Mouse (Mus musculus) spleen, postnatal 0 days (tissue): ENCODE results near the gene Krt33b. TPM values are rescaled to one million over a fixed set of nuclear protein-coding genes. Genes with fewer than 3 reads are reported as not detected.

ENCODE experiments used
- polyA plus RNA-seq: library from polyadenylated mRNA; unstranded; fragments of >200 nt; fragmentation: Nextera tagmentation; extraction: Ambion mirVana; gene quantifications from 2 replicates; pipeline ENCODE4 v1.2.1, GENCODE M21; 2015

The Krt33b gene
- not detected in 2 replicates for polyA plus RNA-seq

GRCm38 (mm10) chr11:100029768-100030167, at the start of gene Krt33b:
Gene Krt33b, minus strand, starts transcription at chr11:100029868.

GRCm38 (mm10) chr11:100050451-100050850, 20.8 kb upstream of the Krt33b start, which contains the start of gene Krt31:
Gene Krt31, minus strand, starts transcription at chr11:100050551.

DNA sequence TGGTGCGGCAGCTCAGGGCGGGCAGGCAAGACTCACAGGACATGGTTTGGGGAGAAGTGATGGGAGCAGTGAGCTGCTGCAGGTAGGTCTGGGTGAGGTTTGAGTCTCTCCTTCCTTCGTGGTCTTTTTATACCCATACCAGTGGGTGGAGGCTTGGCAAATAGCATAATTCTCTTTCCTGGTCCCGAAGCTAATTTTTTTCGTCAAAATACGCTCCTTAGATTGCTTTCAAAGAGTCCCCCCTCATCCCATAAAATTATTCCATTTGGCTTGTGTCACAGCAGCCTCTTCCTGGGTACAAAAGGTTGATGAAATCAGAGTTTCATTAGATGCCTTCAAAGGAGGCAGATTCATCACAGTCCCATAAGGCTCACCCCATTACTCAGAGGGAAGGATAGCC, 11.8 kb upstream of the Krt33b start, which contains the start of gene Krt34:
Krt34 (minus strand) TSS at position 101 of the 400 bp plus-strand sequence.

GRCm38 (mm10) chr11:100016112-100016511, 13.6 kb downstream of the Krt33b start, which contains the start of gene Krt33a:
Gene Krt33a, minus strand, starts transcription at chr11:100016212.

GRCm38 (mm10) chr11:99993620-99994383, 35.9 kb downstream of the Krt33b start, which contains the start of gene Krtap17-1:
Gene Krtap17-1, minus strand, starts transcription at chr11:99993994.

GRCm38 (mm10) chr11:99986180-99986647, 43.5 kb downstream of the Krt33b start, which contains the start of gene Krtap16-1:
Gene Krtap16-1, minus strand, starts transcription at chr11:99986597.

DNA sequence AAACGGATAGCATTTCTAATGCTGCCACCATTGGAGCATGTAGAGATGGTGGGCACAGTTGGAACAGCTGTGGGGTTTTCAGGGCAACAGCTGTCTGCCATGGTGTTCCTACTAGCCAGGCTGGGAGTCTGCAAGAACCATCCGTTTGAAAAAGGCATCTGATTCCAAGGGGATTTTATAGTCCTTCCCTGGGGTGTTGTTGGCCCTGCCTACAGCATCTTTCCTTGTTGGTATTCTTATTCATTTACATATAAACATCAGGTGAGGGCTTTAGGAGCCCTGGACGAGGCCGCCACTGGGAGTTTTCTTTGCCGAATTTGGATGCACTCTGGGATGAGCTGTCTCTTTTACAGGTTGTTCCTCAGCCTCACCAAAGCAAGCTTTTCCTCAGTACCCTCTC, 50.7 kb downstream of the Krt33b start, which contains the start of gene Krtap29-1:
Krtap29-1 (minus strand) TSS at position 101 of the 400 bp plus-strand sequence.

Other genes starting within 250 kb of the Krt33b start
- not detected in 2 replicates for gene Krtap4-8, start 249.2 kb downstream of the Krt33b start, polyA plus RNA-seq
- gene Krtap4-9, start 244.7 kb downstream of the Krt33b start, polyA plus RNA-seq, result not detected in 2 replicates
- not detected in 2 replicates for gene Gm11596, start 236.4 kb downstream of the Krt33b start, polyA plus RNA-seq
- not detected in 2 replicates for gene Gm11569, start 230.9 kb downstream of the Krt33b start, polyA plus RNA-seq
- gene Gm11554, start 225.4 kb downstream of the Krt33b start, polyA plus RNA-seq, result not detected in 2 replicates
- gene Krtap4-13, start 220.0 kb downstream of the Krt33b start, polyA plus RNA-seq, result not detected in 2 replicates
- not detected in 2 replicates for gene Gm11564, start 214.2 kb downstream of the Krt33b start, polyA plus RNA-seq
- gene 2300003K06Rik, start 191.8 kb downstream of the Krt33b start, polyA plus RNA-seq, result not detected in 2 replicates
- gene Krtap4-16, start 178.3 kb downstream of the Krt33b start, polyA plus RNA-seq, result not detected in 2 replicates
- gene Gm11568, start 172.0 kb downstream of the Krt33b start, polyA plus RNA-seq, result not detected in 2 replicates
- not detected in 2 replicates for gene Gm11559, start 165.4 kb downstream of the Krt33b start, polyA plus RNA-seq
- not detected in 2 replicates for gene Krtap9-1, start 156.5 kb downstream of the Krt33b start, polyA plus RNA-seq
- not detected in 2 replicates for gene Gm11567, start 150.7 kb downstream of the Krt33b start, polyA plus RNA-seq
- not detected in 2 replicates for gene Krtap31-1, start 121.9 kb downstream of the Krt33b start, polyA plus RNA-seq
- gene Gm11565, start 115.1 kb downstream of the Krt33b start, polyA plus RNA-seq, result not detected in 2 replicates
- not detected in 2 replicates for gene Krtap31-2, start 93.6 kb downstream of the Krt33b start, polyA plus RNA-seq
- not detected in 2 replicates for gene Krtap9-5, start 81.4 kb downstream of the Krt33b start, polyA plus RNA-seq
- gene Krtap29-1, start 50.8 kb downstream of the Krt33b start, polyA plus RNA-seq, result not detected in 2 replicates
- gene Krtap16-1, start 43.3 kb downstream of the Krt33b start, polyA plus RNA-seq, result not detected in 2 replicates
- gene Krtap17-1, start 35.9 kb downstream of the Krt33b start, polyA plus RNA-seq, result not detected in 2 replicates
- gene Krt33a, start 13.7 kb downstream of the Krt33b start, polyA plus RNA-seq, result not detected in 2 replicates
- gene Krt34, start 11.7 kb upstream of the Krt33b start, polyA plus RNA-seq, result not detected in 2 replicates
- not detected in 2 replicates for gene Krt31, start 20.7 kb upstream of the Krt33b start, polyA plus RNA-seq
- not detected in 2 replicates for gene Krt32, start 58.4 kb upstream of the Krt33b start, polyA plus RNA-seq
- not detected in 2 replicates for gene Krt35, start 66.4 kb upstream of the Krt33b start, polyA plus RNA-seq
- not detected in 2 replicates for gene Krt36, start 75.8 kb upstream of the Krt33b start, polyA plus RNA-seq
- gene Krt13, start 91.7 kb upstream of the Krt33b start, polyA plus RNA-seq, result 0.12 and 0.38 TPM in 2 replicates
- gene Krt15, start 106.1 kb upstream of the Krt33b start, polyA plus RNA-seq, result 1.00 and 1.1 TPM in 2 replicates
- 39.8 and 40.8 TPM in 2 replicates for gene Krt19, start 118.8 kb upstream of the Krt33b start, polyA plus RNA-seq
- not detected in 2 replicates for gene Krt9, start 163.4 kb upstream of the Krt33b start, polyA plus RNA-seq
- 7.3 and 10.0 TPM in 2 replicates for gene Krt14, start 177.7 kb upstream of the Krt33b start, polyA plus RNA-seq
- gene Krt16, start 219.0 kb upstream of the Krt33b start, polyA plus RNA-seq, result not detected in 2 replicates
- 0.35 and 0.47 TPM in 2 replicates for gene Krt17, start 231.2 kb upstream of the Krt33b start, polyA plus RNA-seq
- gene Krt42, start 240.0 kb upstream of the Krt33b start, polyA plus RNA-seq, result not detected in 2 replicates